Mouse (Mus musculus) A20 (cell line): ENCODE measurements around the gene Anxa7.
A peak's percentile ranks its signal among the peaks of the same experiment; 100 is the strongest.

Experiments used
- DNase-seq: peaks from one replicate; pipeline ENCODE4 v3.0.0-alpha.2; 2011; ENCODE audit warnings: low read depth, low spot score

Anxa7 gene

GRCm38 (mm10) chr14:20436976-20437375 lies 43.0 kb downstream of the Anxa7 start:
- no peak for DNase-seq

- DNase-seq = no peak
These were observed 47.5 kb downstream of the Anxa7 start for GRCm38 (mm10) chr14:20432420-20432819.

- no peak for DNase-seq
These were observed 48.2 kb downstream of the Anxa7 start for GRCm38 (mm10) chr14:20431726-20432125.

GRCm38 (mm10) chr14:20429833-20430232 lies 50.1 kb downstream of the Anxa7 start:
- no peak for DNase-seq

GRCm38 (mm10) chr14:20428593-20428992 lies 51.3 kb downstream of the Anxa7 start:
- DNase-seq = peak; percentile 31

- DNase-seq = no peak
These were observed 56.9 kb downstream of the Anxa7 start for GRCm38 (mm10) chr14:20423046-20423445.

- DNase-seq = no peak
These were observed 57.7 kb downstream of the Anxa7 start for GRCm38 (mm10) chr14:20422257-20422656.
